Mouse (Mus musculus): ENCODE results near the gene Vstm2a.

- TF ChIP-seq EP300 (IDR thresholded peaks at IDR 0.05; ENCODE audit: insufficient read depth, low read depth, low read length) (no peak), CTCF (IDR thresholded peaks at IDR 0.05) (no peak)
These were observed 109.5 kb downstream of the Vstm2a start for GRCm38 (mm10) chr11:16366852-16367587.

Data from heart, adult 2 months (tissue).